Mouse (Mus musculus): ENCODE data around the gene Tepp. TPM values are rescaled to one million over a fixed set of nuclear protein-coding genes. Genes with fewer than 3 reads are reported as not detected.

Tepp gene
- polyA plus RNA-seq, 1 experiment from 2014 or later, result not detected

Other genes with a start within 250 kb of the Tepp start
- 32.0 and 34.2 TPM in 2 replicates for gene Katnb1, start 229.4 kb upstream of the Tepp start, polyA plus RNA-seq (2016; fragmentation: Nextera tagmentation; extraction: Ambion mirVana)
- 4.1 and 5.2 TPM in 2 replicates for gene Kifc3, start 107.8 kb upstream of the Tepp start, polyA plus RNA-seq (2016; fragmentation: Nextera tagmentation; extraction: Ambion mirVana)
- 0.17 TPM in 1 of 2 replicates, not detected in the other for gene Cngb1, start 4.0 kb upstream of the Tepp start, polyA plus RNA-seq (2016; fragmentation: Nextera tagmentation; extraction: Ambion mirVana)
- 11.1 and 14.1 TPM in 2 replicates for gene Zfp319, start 21.4 kb downstream of the Tepp start, polyA plus RNA-seq (2016; fragmentation: Nextera tagmentation; extraction: Ambion mirVana)
- gene Usb1, start 21.7 kb downstream of the Tepp start, polyA plus RNA-seq (2016; fragmentation: Nextera tagmentation; extraction: Ambion mirVana), result 47.7 and 50.1 TPM in 2 replicates
- gene Mmp15, start 41.7 kb downstream of the Tepp start, polyA plus RNA-seq (2016; fragmentation: Nextera tagmentation; extraction: Ambion mirVana), result 12.8 and 14.8 TPM in 2 replicates
- 145 and 150 TPM in 2 replicates for gene Cfap20, start 124.3 kb downstream of the Tepp start, polyA plus RNA-seq (2016; fragmentation: Nextera tagmentation; extraction: Ambion mirVana)
- 10.8 and 11.1 TPM in 2 replicates for gene Csnk2a2, start 179.5 kb downstream of the Tepp start, polyA plus RNA-seq (2016; fragmentation: Nextera tagmentation; extraction: Ambion mirVana)
- 0.09 and 0.20 TPM in 2 replicates for gene Ccdc113, start 223.5 kb downstream of the Tepp start, polyA plus RNA-seq (2016; fragmentation: Nextera tagmentation; extraction: Ambion mirVana)